Mouse (Mus musculus): ENCODE measurements around the gene Rhobtb1. TPM values are rescaled to one million over a fixed set of nuclear protein-coding genes. Genes with fewer than 3 reads are reported as not detected.

Rhobtb1 gene
- polyA plus RNA-seq, 1 experiment from 2014 or later, result 14.3 TPM

DNA sequence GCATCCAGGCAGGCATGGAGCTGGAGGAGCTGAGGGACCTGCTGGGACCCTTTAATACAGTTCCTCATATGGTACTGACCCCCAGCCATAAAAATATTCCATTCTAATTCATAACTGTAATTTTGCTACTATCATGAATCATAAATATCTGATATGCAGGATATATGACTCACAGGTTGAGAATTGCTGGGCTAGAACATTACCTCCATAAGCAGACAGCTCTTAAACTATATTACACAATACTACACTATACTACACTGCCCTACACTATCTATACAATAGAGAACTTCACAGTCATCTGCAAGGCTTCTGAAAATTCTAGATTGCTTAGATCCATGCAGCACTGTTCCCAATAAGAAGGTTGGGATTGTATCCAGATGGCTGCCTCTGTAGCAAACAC, 16.9 kb upstream of the Rhobtb1 start:
- H3K27me3 ChIP-seq, result no peaks in the 10 kb centered on the region
- no peaks in the 10 kb centered on the region for H3K9me3 ChIP-seq
- peaks cover 4% of the 10 kb centered on the region; the same call in 1 of the 2 replicates for H3K4me1 ChIP-seq (replicated peaks)
- no peak overlapping the region for H3K9ac ChIP-seq
- no peak overlapping the region for H3K27ac ChIP-seq (replicated peaks)
- H3K36me3 ChIP-seq, result no peaks in the 10 kb centered on the region
- ATAC-seq (ENCODE audit: low read depth), result no peak
- H3K4me2 ChIP-seq, result no peak overlapping the region
- no peak overlapping the region for H3K4me3 ChIP-seq

DNA sequence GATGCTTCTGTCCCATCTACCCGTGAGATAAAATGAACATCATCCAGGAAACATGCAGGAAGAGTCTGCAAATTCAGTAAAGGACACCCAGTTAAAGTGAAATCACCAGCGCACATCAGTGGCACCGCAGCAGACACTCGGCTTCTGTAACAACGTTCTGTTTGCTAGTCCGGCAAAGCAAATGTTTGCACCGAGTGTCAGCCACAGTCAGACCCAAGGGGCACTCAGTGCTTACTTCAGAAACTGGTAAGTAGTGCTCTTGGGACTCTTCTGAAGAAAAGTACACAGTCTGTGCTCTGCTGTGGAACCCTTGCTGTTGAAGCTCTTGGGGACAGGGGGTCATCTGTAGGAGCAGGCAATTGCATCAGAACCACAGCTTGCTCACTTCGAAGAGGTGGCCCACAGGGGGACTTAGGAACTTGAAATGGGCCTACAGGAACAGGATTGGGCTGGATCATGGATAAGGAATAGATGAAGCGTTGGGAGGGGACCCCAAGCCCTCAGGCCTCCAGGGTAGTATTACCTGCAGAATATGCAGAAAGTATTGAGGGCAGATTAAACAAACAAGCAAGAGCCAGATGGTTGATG, 14.9 kb upstream of the Rhobtb1 start:
- no peak overlapping the region for H3K27ac ChIP-seq (replicated peaks)
- no peaks in the 10 kb centered on the region for H3K27me3 ChIP-seq
- H3K9me3 ChIP-seq, result no peaks in the 10 kb centered on the region
- WGBS, result 79% methylated on average over 9 of the region's 9 CpGs
- H3K36me3 ChIP-seq, result no peaks in the 10 kb centered on the region
- no peak overlapping the region for H3K4me3 ChIP-seq
- no peak for ATAC-seq (ENCODE audit: low read depth)
- no peak overlapping the region for H3K4me2 ChIP-seq
- no peaks in the 10 kb centered on the region for H3K4me1 ChIP-seq (replicated peaks)
- no peak overlapping the region for H3K9ac ChIP-seq

DNA sequence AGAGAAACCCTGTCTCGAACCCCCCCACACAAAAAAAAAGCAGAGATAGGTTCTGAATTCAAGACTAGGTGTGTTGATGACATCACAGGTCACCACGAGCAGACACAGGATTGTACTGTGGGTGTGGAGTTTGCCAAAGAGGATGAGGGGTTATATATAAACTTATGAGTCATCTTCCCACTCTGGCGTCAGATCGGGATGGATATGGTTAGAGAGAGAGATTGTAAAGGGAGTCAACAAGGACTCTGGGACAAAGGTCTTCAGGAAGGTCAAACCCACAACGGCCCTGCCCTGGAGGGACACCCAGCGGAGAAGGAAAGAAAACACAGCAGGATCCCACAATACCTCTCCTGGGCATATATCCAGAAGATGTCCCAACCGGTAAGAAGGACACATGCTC, 2.0 kb upstream of the Rhobtb1 start:
- no peak overlapping the region for H3K4me2 ChIP-seq
- no peak overlapping the region for H3K27ac ChIP-seq (replicated peaks)
- no peaks in the 10 kb centered on the region for H3K9me3 ChIP-seq
- H3K9ac ChIP-seq, result no peak overlapping the region
- H3K4me3 ChIP-seq, result no peak overlapping the region
- no peaks in the 10 kb centered on the region for H3K36me3 ChIP-seq
- WGBS, result 86% methylated on average over 7 of the region's 7 CpGs
- ATAC-seq (ENCODE audit: low read depth), result no peak
- H3K27me3 ChIP-seq, result no peaks in the 10 kb centered on the region
- H3K4me1 ChIP-seq (replicated peaks), result no peaks in the 10 kb centered on the region

DNA sequence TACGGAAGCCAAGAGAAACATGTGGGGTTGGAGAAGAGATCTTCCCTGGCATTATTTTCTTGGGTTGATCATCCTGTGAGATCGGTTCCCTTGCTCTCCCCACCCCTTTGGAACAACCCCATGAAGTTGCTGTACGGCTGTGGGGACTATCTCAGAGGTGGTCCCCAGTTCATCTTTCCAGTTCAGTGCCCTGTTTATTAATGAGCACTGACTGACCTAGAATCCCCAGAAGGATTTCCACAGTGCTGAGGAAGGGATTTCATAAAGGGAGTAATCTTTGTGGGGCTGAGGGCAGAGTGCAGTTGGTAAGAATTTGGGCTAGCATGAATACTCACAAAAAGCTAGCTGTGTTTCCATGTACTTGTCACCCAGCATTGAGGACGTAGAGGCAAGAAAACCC, 1.7 kb downstream of the Rhobtb1 start:
- WGBS, result 77% methylated on average over 4 of the region's 4 CpGs
- H3K4me3 ChIP-seq, result no peak overlapping the region
- H3K27ac ChIP-seq (replicated peaks), result no peak overlapping the region
- no peak overlapping the region for H3K4me2 ChIP-seq
- ATAC-seq (ENCODE audit: low read depth), result no peak
- H3K4me1 ChIP-seq (replicated peaks), result no peaks in the 10 kb centered on the region
- no peaks in the 10 kb centered on the region for H3K27me3 ChIP-seq
- H3K36me3 ChIP-seq, result no peaks in the 10 kb centered on the region
- H3K9ac ChIP-seq, result no peak overlapping the region
- no peaks in the 10 kb centered on the region for H3K9me3 ChIP-seq

DNA sequence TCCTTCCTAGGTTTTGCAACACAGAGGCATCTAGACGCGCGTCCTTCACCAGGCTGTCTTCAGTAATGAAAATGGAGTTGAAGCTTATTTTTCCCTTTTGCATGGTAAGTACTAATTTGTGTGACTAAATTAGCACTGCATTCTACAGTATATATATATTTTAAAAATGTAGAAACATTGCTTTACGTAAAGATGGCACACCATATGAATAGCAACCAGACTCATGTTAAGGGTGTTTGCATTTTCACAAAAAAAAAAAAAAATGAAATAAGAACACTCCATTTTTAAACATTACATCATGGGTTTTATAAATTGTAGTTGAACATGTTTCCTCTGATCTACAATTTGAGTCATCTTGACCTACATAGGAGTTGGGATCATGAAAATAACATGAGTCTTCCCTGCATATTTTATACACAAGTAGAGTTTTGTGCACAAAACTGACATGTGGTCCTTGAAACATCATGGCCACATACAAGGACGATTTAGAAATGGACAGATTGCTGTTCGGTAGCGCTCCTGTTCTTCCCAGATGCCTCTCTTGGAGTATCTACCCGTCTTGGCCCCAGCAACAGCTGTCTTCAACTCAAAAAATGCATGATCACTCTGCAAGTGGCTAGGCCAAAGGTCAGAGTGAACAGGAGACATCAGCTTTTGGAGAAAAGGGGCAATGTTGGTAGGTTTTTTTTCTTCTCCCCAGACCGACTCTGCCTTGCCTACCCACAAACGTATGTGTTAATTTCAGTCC, 4.4 kb downstream of the Rhobtb1 start:
- no peaks in the 10 kb centered on the region for H3K36me3 ChIP-seq
- no peak for ATAC-seq (ENCODE audit: low read depth)
- H3K27ac ChIP-seq (replicated peaks), result no peak overlapping the region
- no peaks in the 10 kb centered on the region for H3K9me3 ChIP-seq
- H3K27me3 ChIP-seq, result no peaks in the 10 kb centered on the region
- no peak overlapping the region for H3K4me3 ChIP-seq
- H3K4me1 ChIP-seq (replicated peaks), result 0 out of 2 replicates have a peak, but pooled peaks cover 3% of the 10 kb centered on the region
- H3K9ac ChIP-seq, result no peak overlapping the region
- 89% methylated on average over 10 of the region's 10 CpGs for WGBS
- no peak overlapping the region for H3K4me2 ChIP-seq

DNA sequence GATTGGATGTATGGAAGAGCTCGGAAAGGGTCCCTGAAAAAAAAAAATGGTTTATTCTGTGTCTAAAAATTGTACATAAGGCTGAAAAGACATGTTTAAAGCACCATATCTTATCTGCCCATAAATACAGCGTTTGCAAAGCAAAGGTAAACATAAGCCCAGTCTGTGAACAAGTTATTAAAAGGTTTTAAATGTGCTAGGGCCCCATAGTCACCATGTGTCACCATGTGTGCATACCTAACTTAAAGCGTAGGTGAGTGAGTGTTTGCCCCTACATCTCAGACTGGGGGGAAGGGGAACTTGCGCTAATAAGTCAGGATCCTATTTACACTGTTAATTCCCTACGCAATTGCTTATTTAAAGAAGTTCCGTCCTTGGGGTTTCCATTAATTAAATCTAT, 5.2 kb downstream of the Rhobtb1 start:
- 80% methylated on average over 6 of the region's 6 CpGs for WGBS
- no peak overlapping the region for H3K9ac ChIP-seq
- ATAC-seq (ENCODE audit: low read depth), result no peak

DNA sequence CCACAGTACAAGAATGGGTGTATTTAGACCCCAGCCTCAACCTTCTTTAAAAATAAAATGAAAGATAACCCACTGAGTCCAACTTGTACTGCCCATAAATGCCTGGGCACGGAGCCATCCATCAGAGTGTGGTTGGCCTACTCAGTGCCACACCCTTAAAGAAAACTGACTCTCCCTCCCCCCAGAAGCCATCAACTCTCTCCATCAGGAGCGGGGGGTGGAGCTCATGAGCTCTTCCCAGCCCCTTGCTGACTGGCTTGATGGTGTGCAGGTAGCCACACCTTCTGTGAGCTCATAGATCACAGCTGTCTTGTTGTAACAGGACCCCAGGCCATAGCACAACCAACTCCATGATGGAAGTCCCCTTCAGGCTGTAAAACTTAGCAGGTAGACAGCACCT, 6.2 kb downstream of the Rhobtb1 start:
- ATAC-seq (ENCODE audit: low read depth), result no peak
- 77% methylated on average over 2 of the region's 2 CpGs for WGBS
- no peak overlapping the region for H3K27ac ChIP-seq (replicated peaks)
- H3K9me3 ChIP-seq, result no peaks in the 10 kb centered on the region
- no peak overlapping the region for H3K4me2 ChIP-seq
- no peak overlapping the region for H3K9ac ChIP-seq
- H3K36me3 ChIP-seq, result no peaks in the 10 kb centered on the region
- H3K27me3 ChIP-seq, result no peaks in the 10 kb centered on the region
- 0 out of 2 replicates have a peak, but pooled peaks cover 3% of the 10 kb centered on the region for H3K4me1 ChIP-seq (replicated peaks)
- H3K4me3 ChIP-seq, result no peak overlapping the region

More for the DNA sequence above, 5.2 kb downstream of the Rhobtb1 start:
- Histone ChIP-seq H3K4me3 (no peak overlapping the region), H3K36me3 (no peaks in the 10 kb centered on the region), H3K4me2 (no peak overlapping the region), H3K27me3 (no peaks in the 10 kb centered on the region), H3K27ac (replicated peaks) (no peak overlapping the region), H3K9me3 (no peaks in the 10 kb centered on the region), H3K4me1 (replicated peaks) (0 out of 2 replicates have a peak, but pooled peaks cover 3% of the 10 kb centered on the region)

DNA sequence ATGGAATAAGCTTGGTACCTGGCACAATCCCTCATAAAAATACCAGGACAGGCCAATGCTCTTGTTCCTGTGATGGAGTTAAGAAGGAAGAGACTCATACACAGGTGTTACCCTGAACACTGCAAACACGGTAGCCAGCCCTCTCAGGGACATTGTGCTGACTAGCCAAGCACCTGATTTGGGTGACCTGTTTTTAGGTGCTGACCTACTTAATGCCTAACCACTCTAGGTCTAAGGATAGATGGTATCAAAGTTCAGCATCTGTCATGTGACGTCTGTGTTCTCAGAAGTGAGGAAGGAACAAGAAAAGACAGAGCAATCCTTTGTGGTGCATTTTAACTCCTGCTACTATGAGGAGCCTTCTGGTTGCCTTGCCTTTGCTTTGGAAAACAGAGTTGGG, 9.6 kb downstream of the Rhobtb1 start:
- Histone ChIP-seq H3K36me3 (no peaks in the 10 kb centered on the region), H3K27ac (replicated peaks) (no peak overlapping the region), H3K4me2 (no peak overlapping the region), H3K27me3 (no peaks in the 10 kb centered on the region), H3K9ac (no peak overlapping the region), H3K9me3 (no peaks in the 10 kb centered on the region), H3K4me3 (no peak overlapping the region), H3K4me1 (replicated peaks) (0 out of 2 replicates have a peak, but pooled peaks cover 3% of the 10 kb centered on the region)
- WGBS, result 90% methylated on average over 2 of the region's 2 CpGs
- ATAC-seq (ENCODE audit: low read depth), result no peak

DNA sequence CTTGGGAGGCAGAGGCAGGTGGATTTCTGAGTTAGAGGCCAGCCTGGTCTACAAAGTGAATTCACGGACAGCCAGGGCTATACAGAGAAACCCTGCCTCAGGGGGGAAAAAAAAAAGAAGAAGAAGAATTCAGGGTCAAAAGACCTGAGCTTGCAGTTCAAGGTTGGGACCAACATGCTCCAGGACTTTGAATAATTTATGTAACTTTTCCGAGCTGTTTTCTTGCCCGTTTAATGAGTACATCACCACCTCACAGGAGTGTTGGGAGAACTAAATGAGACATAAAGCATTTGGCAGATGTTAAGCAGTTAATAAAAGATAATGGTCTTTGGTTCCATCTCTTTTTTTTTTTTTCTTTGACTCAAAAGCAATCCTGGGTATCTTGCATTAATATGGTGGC, 10.3 kb downstream of the Rhobtb1 start:
- H3K36me3 ChIP-seq, result no peaks in the 10 kb centered on the region
- no peaks in the 10 kb centered on the region for H3K27me3 ChIP-seq
- no peak overlapping the region for H3K27ac ChIP-seq (replicated peaks)
- no peaks in the 10 kb centered on the region for H3K9me3 ChIP-seq
- WGBS, result 79% methylated on average over 3 of the region's 3 CpGs
- H3K4me1 ChIP-seq (replicated peaks), result 0 out of 2 replicates have a peak, but pooled peaks cover 3% of the 10 kb centered on the region
- no peak overlapping the region for H3K4me2 ChIP-seq
- no peak overlapping the region for H3K9ac ChIP-seq
- H3K4me3 ChIP-seq, result no peak overlapping the region
- ATAC-seq (ENCODE audit: low read depth), result no peak

DNA sequence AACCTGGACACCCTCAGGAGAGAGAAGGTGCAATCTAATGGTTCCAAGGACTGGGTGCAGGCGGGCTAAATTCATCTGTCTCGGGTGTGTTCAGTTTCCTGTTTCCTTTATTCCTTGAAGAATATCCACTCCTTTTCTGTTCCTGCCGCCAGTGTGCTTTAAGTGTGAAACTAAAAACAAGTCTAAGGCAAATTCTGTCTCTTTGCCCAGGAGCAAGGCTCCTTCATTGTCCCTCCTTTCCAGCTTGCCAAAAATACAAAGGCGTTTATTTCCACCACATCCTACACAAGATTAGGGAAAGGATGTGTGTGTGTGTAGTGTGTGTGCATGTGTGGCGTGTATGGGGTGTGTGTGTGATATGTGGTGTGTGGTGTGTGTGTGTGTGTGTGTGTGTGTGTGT, 11.3 kb downstream of the Rhobtb1 start:
- no peaks in the 10 kb centered on the region for H3K9me3 ChIP-seq
- no peak overlapping the region for H3K9ac ChIP-seq
- ATAC-seq (ENCODE audit: low read depth), result no peak
- H3K36me3 ChIP-seq, result no peaks in the 10 kb centered on the region
- H3K4me2 ChIP-seq, result no peak overlapping the region
- H3K27me3 ChIP-seq, result no peaks in the 10 kb centered on the region
- no peak overlapping the region for H3K27ac ChIP-seq (replicated peaks)
- WGBS, result 84% methylated on average over 5 of the region's 5 CpGs
- H3K4me1 ChIP-seq (replicated peaks), result 0 out of 2 replicates have a peak, but pooled peaks cover 3% of the 10 kb centered on the region
- no peak overlapping the region for H3K4me3 ChIP-seq

DNA sequence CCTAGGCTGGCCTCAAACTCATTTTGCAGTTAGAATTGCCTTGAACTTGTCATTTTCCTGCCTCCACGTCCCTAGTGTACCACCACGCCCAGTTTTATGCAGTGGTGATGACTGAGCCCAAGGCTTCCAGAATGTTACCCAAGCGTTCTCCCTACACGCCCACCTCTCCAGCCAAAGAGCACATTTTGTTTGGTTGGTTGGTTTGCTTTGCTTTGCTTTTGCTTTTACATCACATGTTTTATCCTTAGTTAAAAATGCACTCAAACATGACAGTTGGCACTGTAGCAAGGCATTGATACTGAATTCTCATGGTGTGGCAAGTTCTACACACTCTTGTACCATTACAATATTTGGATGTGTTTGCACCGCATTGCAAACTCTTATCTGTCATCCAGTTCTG, 12.0 kb downstream of the Rhobtb1 start:
- H3K36me3 ChIP-seq, result no peaks in the 10 kb centered on the region
- no peak overlapping the region for H3K4me2 ChIP-seq
- no peak for ATAC-seq (ENCODE audit: low read depth)
- 95% methylated on average over 5 of the region's 5 CpGs for WGBS
- no peak overlapping the region for H3K4me3 ChIP-seq
- no peaks in the 10 kb centered on the region for H3K27me3 ChIP-seq
- H3K4me1 ChIP-seq (replicated peaks), result 0 out of 2 replicates have a peak, but pooled peaks cover 3% of the 10 kb centered on the region
- H3K27ac ChIP-seq (replicated peaks), result no peak overlapping the region
- H3K9ac ChIP-seq, result no peak overlapping the region
- H3K9me3 ChIP-seq, result no peaks in the 10 kb centered on the region

DNA sequence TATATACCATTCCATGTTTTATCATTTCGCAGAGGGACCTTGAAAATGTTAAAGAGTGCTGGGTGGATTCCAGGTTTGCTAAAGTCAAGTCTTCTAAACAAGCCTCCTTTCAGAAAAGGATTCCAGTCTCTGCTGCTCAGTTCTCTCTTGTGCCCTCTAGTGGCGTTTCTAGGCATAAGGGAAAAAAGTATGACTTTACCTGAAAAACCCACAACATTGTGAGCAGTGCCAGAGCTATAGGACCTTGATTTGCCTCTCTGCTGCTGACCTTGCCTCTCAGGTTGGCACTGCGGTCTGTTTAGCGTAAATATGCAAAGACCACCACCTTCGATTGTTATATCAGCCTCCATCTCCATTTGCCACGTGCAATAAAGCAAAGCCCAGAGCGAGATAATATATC, 13.9 kb downstream of the Rhobtb1 start:
- no peak overlapping the region for H3K9ac ChIP-seq
- no peaks in the 10 kb centered on the region for H3K4me1 ChIP-seq (replicated peaks)
- H3K27me3 ChIP-seq, result no peaks in the 10 kb centered on the region
- H3K36me3 ChIP-seq, result no peaks in the 10 kb centered on the region
- H3K9me3 ChIP-seq, result no peaks in the 10 kb centered on the region
- H3K4me2 ChIP-seq, result no peak overlapping the region
- no peak overlapping the region for H3K27ac ChIP-seq (replicated peaks)
- 55% methylated on average over 7 of the region's 7 CpGs for WGBS
- no peak for ATAC-seq (ENCODE audit: low read depth)
- no peak overlapping the region for H3K4me3 ChIP-seq

DNA sequence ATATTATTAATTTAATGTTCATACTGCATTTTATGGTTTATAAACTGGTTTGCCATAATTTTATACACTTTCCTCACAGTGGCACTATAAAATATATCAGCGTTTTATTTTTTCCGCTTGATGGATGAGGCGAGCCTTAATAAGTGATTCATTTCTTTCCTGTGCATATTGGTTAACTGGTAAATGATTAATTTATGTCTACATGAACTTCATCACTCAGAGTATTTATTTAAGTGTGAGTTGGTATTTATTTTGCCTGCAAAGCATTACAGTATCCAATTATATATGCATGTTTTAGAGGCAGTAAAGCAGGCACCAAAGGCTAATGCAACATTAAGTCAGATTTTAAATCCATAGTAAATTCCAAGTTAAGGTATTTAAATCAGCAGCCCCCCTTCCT, 14.6 kb downstream of the Rhobtb1 start:
- Histone ChIP-seq H3K4me1 (replicated peaks) (no peaks in the 10 kb centered on the region), H3K4me2 (no peak overlapping the region), H3K9ac (no peak overlapping the region), H3K4me3 (no peak overlapping the region), H3K36me3 (no peaks in the 10 kb centered on the region), H3K27ac (replicated peaks) (no peak overlapping the region), H3K9me3 (no peaks in the 10 kb centered on the region), H3K27me3 (no peaks in the 10 kb centered on the region)
- WGBS, result 77% methylated on average over 3 of the region's 3 CpGs
- no peak for ATAC-seq (ENCODE audit: low read depth)
